Comparison of ENCODE assay signal across 8 mouse cellular contexts in genomic region chr11:62820661-62821437, GRCm38 (mm10). TPM values are rescaled to one million over a fixed set of nuclear protein-coding genes. Genes with fewer than 3 reads are reported as not detected.
DNase-seq lines count a peak whose midpoint lies in the region; ATAC-seq and TF ChIP-seq lines count a peak whose summit lies in the region.

No protein-coding gene starts in this region.

- peak in 1 of 2 experiments; percentile 11 for DNase-seq in left cerebral cortex, adult 2 months (ENCODE audit: extremely low spot score in 1 of 2, low spot score in 2 of 2)
- DNase-seq in left cerebral cortex, adult 9 months (ENCODE audit: low spot score in 2 of 2): no peak
- peak; percentile 5 for DNase-seq in adrenal gland, postnatal 25 days
- DNase-seq in forebrain, postnatal 0 days: peak; percentile 16
- DNase-seq in frontal cortex, postnatal 14 days (ENCODE audit: low spot score in 2 of 2): no peak

- 17% methylated on average over 16 of the region's 16 CpGs for whole genome bisulfite sequencing in forebrain, postnatal 0 days
- WGBS in hindbrain, embryonic 15.5 days: 11% methylated on average over 16 of the region's 16 CpGs
- 3% methylated on average over 16 of the region's 16 CpGs for WGBS in liver, embryonic 16.5 days (ENCODE audit: insufficient replicate concordance)
- WGBS in neural tube, embryonic 12.5 days: 14% methylated on average over 16 of the region's 16 CpGs

- peak overlapping the region; percentile 36 for H3K4me3 ChIP-seq in left cerebral cortex, adult 2 months
- peak overlapping the region; percentile 41 for H3K4me3 ChIP-seq in forebrain, postnatal 0 days (ENCODE audit: low read depth, low read length)
- H3K4me3 ChIP-seq in hindbrain, embryonic 15.5 days: peak overlapping the region; percentile 37
- H3K4me3 ChIP-seq in liver, embryonic 16.5 days (ENCODE audit: low read depth, low read length): peak overlapping the region; percentile 47
- H3K4me3 ChIP-seq in neural tube, embryonic 12.5 days: peak overlapping the region; percentile 39

- H3K4me2 ChIP-seq in forebrain, postnatal 0 days (ENCODE audit: low read depth): peak overlapping the region; percentile 71
- H3K4me2 ChIP-seq in hindbrain, embryonic 15.5 days: peak overlapping the region; percentile 61
- H3K4me2 ChIP-seq in liver, embryonic 16.5 days (ENCODE audit: low read depth, low read length): peak overlapping the region; percentile 46
- H3K4me2 ChIP-seq in neural tube, embryonic 12.5 days (replicated peaks): peak overlapping the region; percentile 63

- no peaks in the 10 kb centered on the region for H3K9me3 ChIP-seq in forebrain, postnatal 0 days (ENCODE audit: low read length)
- no peaks in the 10 kb centered on the region for H3K9me3 ChIP-seq in hindbrain, embryonic 15.5 days
- H3K9me3 ChIP-seq in liver, embryonic 16.5 days (replicated peaks; ENCODE audit: control insufficient read depth, low read length): no peaks in the 10 kb centered on the region
- H3K9me3 ChIP-seq in neural tube, embryonic 12.5 days: no peaks in the 10 kb centered on the region

- H3K27me3 ChIP-seq in forebrain, postnatal 0 days (ENCODE audit: insufficient read depth, low read length): no peaks in the 10 kb centered on the region
- no peaks in the 10 kb centered on the region for H3K27me3 ChIP-seq in hindbrain, embryonic 15.5 days
- no peaks in the 10 kb centered on the region; the same call in 1 of the 2 replicates for H3K27me3 ChIP-seq in liver, embryonic 16.5 days (ENCODE audit: control insufficient read depth, insufficient read depth, low read depth, low read length)
- H3K27me3 ChIP-seq in neural tube, embryonic 12.5 days (replicated peaks): no peaks in the 10 kb centered on the region

- peaks cover 9% of the 10 kb centered on the region; the same call in 1 of the 2 replicates for H3K4me1 ChIP-seq in forebrain, postnatal 0 days (ENCODE audit: insufficient read depth)
- peaks cover 15% of the 10 kb centered on the region for H3K4me1 ChIP-seq in hindbrain, embryonic 15.5 days (replicated peaks)
- peaks cover 6% of the 10 kb centered on the region for H3K4me1 ChIP-seq in liver, embryonic 16.5 days (ENCODE audit: control insufficient read depth, low read depth, low read length)
- H3K4me1 ChIP-seq in neural tube, embryonic 12.5 days: peaks cover 20% of the 10 kb centered on the region

- intact Hi-C loops in left cerebral cortex, adult 2 months (cut with DNase I): no loop called here

- no peaks in the 10 kb centered on the region for H3K36me3 ChIP-seq in forebrain, postnatal 0 days (ENCODE audit: insufficient read depth)
- no peaks in the 10 kb centered on the region for H3K36me3 ChIP-seq in hindbrain, embryonic 15.5 days
- H3K36me3 ChIP-seq in liver, embryonic 16.5 days (ENCODE audit: control insufficient read depth, insufficient read depth): no peaks in the 10 kb centered on the region
- no peaks in the 10 kb centered on the region for H3K36me3 ChIP-seq in neural tube, embryonic 12.5 days

- peak overlapping the region; percentile 56 for H3K27ac ChIP-seq in left cerebral cortex, adult 2 months
- no peak overlapping the region for H3K27ac ChIP-seq in forebrain, postnatal 0 days (ENCODE audit: low read depth, low read length)
- peak overlapping the region; percentile 30 for H3K27ac ChIP-seq in hindbrain, embryonic 15.5 days (replicated peaks)
- no peak overlapping the region for H3K27ac ChIP-seq in liver, embryonic 16.5 days (ENCODE audit: low read length)
- H3K27ac ChIP-seq in neural tube, embryonic 12.5 days: no peak overlapping the region

- ATAC-seq in forebrain, postnatal 0 days: peak; percentile 47
- peak; percentile 66 for ATAC-seq in hindbrain, embryonic 15.5 days (ENCODE audit: low FRiP score, low read depth)
- ATAC-seq in liver, embryonic 16.5 days (ENCODE audit: low read depth): no peak
- peak; percentile 70 for ATAC-seq in neural tube, embryonic 12.5 days (ENCODE audit: low FRiP score, low read depth)

- TF ChIP-seq CTCF in left cerebral cortex, adult 2 months (IDR thresholded peaks at IDR 0.05): no peak
- no peak for TF ChIP-seq CTCF in forebrain, postnatal 0 days (IDR thresholded peaks at IDR 0.05; ENCODE audit: low read depth)

- H3K9ac ChIP-seq in forebrain, postnatal 0 days: peak overlapping the region; percentile 48; the same call in 1 of the 2 replicates
- H3K9ac ChIP-seq in hindbrain, embryonic 15.5 days: peak overlapping the region; percentile 39
- H3K9ac ChIP-seq in liver, embryonic 16.5 days (ENCODE audit: low read depth, low read length): peak overlapping the region; percentile 42; the same call in 1 of the 2 replicates
- peak overlapping the region; percentile 55 for H3K9ac ChIP-seq in neural tube, embryonic 12.5 days

RNA-seq across cellular contexts. Expression of gene Trim16, which starts 0.8 kb away (rescaled TPM):
- total RNA-seq in left cerebral cortex, adult 2 months (2021): 1 to 10 TPM; 2.4 to 4.0 TPM
- 5.9 and 6.4 TPM in 2 replicates for total RNA-seq in adrenal gland, postnatal 25 days (2021)
- total RNA-seq in forebrain, postnatal 0 days (2014; rRNA removed): 4.8 and 5.8 TPM in 2 replicates
- polyA plus RNA-seq in forebrain, postnatal 0 days (2015; fragmentation: Nextera tagmentation; extraction: Ambion mirVana): 4.9 and 5.5 TPM in 2 replicates
- 8.1 and 8.4 TPM in 2 replicates for polyA plus RNA-seq in hindbrain, embryonic 15.5 days (2015; fragmentation: Nextera tagmentation; extraction: Ambion mirVana)
- 0.77 and 0.83 TPM in 2 replicates for polyA plus RNA-seq in liver, embryonic 16.5 days (2015; fragmentation: Nextera tagmentation; extraction: Ambion mirVana)
- 8.2 and 10.3 TPM in 2 replicates for polyA plus RNA-seq in neural tube, embryonic 12.5 days (2016; fragmentation: Nextera tagmentation; extraction: Ambion mirVana)

RNA-seq across cellular contexts. Expression of gene Fbxw10, which starts 26.0 kb away (rescaled TPM):
- 1 to 10 TPM in 1 of 2 experiments, under 1 TPM in 1; 0.96 to 1.2 TPM for total RNA-seq in left cerebral cortex, adult 2 months (2021)
- 1.1 and 2.4 TPM in 2 replicates for total RNA-seq in adrenal gland, postnatal 25 days (2021)
- 0.86 and 1.2 TPM in 2 replicates for total RNA-seq in forebrain, postnatal 0 days (2014; rRNA removed)
- polyA plus RNA-seq in forebrain, postnatal 0 days (2015; fragmentation: Nextera tagmentation; extraction: Ambion mirVana): 0.21 and 0.33 TPM in 2 replicates
- 0.18 and 0.66 TPM in 2 replicates for polyA plus RNA-seq in hindbrain, embryonic 15.5 days (2015; fragmentation: Nextera tagmentation; extraction: Ambion mirVana)
- 0.09 and 0.18 TPM in 2 replicates for polyA plus RNA-seq in liver, embryonic 16.5 days (2015; fragmentation: Nextera tagmentation; extraction: Ambion mirVana)
- polyA plus RNA-seq in neural tube, embryonic 12.5 days (2016; fragmentation: Nextera tagmentation; extraction: Ambion mirVana): 0.74 and 1.0 TPM in 2 replicates

RNA-seq across cellular contexts. Expression of gene Zfp286, which starts 31.6 kb away (rescaled TPM):
- total RNA-seq in left cerebral cortex, adult 2 months (2021): 10 to 100 TPM; 26.8 to 29.0 TPM
- total RNA-seq in adrenal gland, postnatal 25 days (2021): 2.1 and 2.5 TPM in 2 replicates
- 20.8 and 24.6 TPM in 2 replicates for total RNA-seq in forebrain, postnatal 0 days (2014; rRNA removed)
- polyA plus RNA-seq in forebrain, postnatal 0 days (2015; fragmentation: Nextera tagmentation; extraction: Ambion mirVana): 17.9 and 19.1 TPM in 2 replicates
- 27.0 and 31.0 TPM in 2 replicates for polyA plus RNA-seq in hindbrain, embryonic 15.5 days (2015; fragmentation: Nextera tagmentation; extraction: Ambion mirVana)
- polyA plus RNA-seq in liver, embryonic 16.5 days (2015; fragmentation: Nextera tagmentation; extraction: Ambion mirVana): 0.66 and 1.0 TPM in 2 replicates
- polyA plus RNA-seq in neural tube, embryonic 12.5 days (2016; fragmentation: Nextera tagmentation; extraction: Ambion mirVana): 27.6 and 30.1 TPM in 2 replicates

RNA-seq across cellular contexts. Expression of gene Tvp23b, which starts 58.4 kb away (rescaled TPM):
- total RNA-seq in left cerebral cortex, adult 2 months (2021): 10 to 100 TPM; 29.2 to 31.4 TPM
- 31.4 and 58.5 TPM in 2 replicates for total RNA-seq in adrenal gland, postnatal 25 days (2021)
- total RNA-seq in forebrain, postnatal 0 days (2014; rRNA removed): 30.7 and 30.8 TPM in 2 replicates
- polyA plus RNA-seq in forebrain, postnatal 0 days (2015; fragmentation: Nextera tagmentation; extraction: Ambion mirVana): 31.2 and 37.1 TPM in 2 replicates
- polyA plus RNA-seq in hindbrain, embryonic 15.5 days (2015; fragmentation: Nextera tagmentation; extraction: Ambion mirVana): 52.4 and 53.8 TPM in 2 replicates
- polyA plus RNA-seq in liver, embryonic 16.5 days (2015; fragmentation: Nextera tagmentation; extraction: Ambion mirVana): 26.1 and 29.7 TPM in 2 replicates
- 40.5 and 43.9 TPM in 2 replicates for polyA plus RNA-seq in neural tube, embryonic 12.5 days (2016; fragmentation: Nextera tagmentation; extraction: Ambion mirVana)

Comparison
In these comparisons a context has a peak if more than half of its experiments do, and no peak if none do; other contexts are left out.
1. DNase-seq: peak in adrenal gland, postnatal 25 days (single experiment) and forebrain, postnatal 0 days (single experiment); none in left cerebral cortex, adult 9 months (0 of 2) and frontal cortex, postnatal 14 days (0 of 2).
2. H3K27ac ChIP-seq: peak in left cerebral cortex, adult 2 months (single experiment) and hindbrain, embryonic 15.5 days (single experiment); none in forebrain, postnatal 0 days (single experiment), liver, embryonic 16.5 days (single experiment) and neural tube, embryonic 12.5 days (single experiment).
3. Peak in every context shown above with its lines, with median percentiles within 50 percentile points of each other: H3K4me3 ChIP-seq, H3K4me2 ChIP-seq and H3K9ac ChIP-seq.